Mouse (Mus musculus) cerebellum, adult 11-12 months (tissue): Measurements from ENCODE around the gene Fundc2.

Source experiments
- DNase-seq: peaks from one replicate; pipeline ENCODE4 v3.0.0; 2022

Gene Fundc2

DNA sequence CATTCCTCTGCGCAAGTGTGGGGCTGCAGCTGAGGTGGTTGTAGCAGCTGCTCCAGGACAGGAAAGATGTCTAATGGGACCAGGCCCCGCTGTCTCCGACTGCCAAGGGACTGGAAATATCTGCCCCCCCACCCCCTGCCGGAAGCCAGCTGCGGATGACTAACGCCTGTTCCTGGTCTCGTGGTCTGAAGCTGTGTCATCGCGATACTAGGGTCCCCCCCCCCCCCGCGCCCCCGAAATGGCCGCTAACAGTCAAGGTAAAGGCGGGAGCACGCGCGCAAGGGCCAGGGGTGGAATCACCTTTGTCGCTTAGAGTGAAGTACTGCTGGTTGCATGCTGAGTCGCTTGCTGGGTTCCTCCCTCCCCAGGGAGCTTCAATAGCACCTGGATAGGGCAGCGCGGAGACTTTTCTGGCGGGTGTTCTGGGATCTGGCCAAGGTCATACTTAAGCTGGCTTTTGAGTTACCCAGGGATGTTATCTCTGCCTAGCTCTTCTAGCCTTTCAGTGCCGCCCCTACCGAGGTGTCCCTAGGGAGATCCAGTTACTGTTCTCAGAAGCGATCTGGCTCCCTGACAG is at the start of gene Fundc2, which contains the start of gene F8:
TSS of gene Fundc2 (plus strand) at position 205 of the 577 bp plus-strand sequence.
TSS of gene F8 (minus strand) at position 421 of the 577 bp plus-strand sequence.
- peak; percentile 81 for DNase-seq

DNA sequence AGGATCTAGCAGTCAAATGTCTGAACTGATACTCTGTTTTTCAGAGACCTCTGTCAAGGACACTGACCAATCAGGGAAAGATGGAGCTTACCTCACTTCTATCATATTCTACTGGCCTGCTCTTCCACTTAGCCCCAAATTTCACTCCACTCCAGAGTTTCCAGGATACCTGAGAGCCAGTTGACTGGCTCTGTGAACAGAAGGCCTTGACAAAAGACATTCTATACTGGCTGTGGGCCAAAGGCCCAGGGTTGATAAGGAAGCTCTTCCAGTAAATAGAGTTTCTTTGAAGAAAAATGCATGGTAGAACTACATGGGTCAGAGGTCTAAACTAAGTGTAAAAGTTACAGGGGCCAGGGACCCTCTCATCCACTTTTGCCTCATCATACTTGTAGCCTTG is 12.0 kb upstream of the Fundc2 start:
- no peak for DNase-seq

DNA sequence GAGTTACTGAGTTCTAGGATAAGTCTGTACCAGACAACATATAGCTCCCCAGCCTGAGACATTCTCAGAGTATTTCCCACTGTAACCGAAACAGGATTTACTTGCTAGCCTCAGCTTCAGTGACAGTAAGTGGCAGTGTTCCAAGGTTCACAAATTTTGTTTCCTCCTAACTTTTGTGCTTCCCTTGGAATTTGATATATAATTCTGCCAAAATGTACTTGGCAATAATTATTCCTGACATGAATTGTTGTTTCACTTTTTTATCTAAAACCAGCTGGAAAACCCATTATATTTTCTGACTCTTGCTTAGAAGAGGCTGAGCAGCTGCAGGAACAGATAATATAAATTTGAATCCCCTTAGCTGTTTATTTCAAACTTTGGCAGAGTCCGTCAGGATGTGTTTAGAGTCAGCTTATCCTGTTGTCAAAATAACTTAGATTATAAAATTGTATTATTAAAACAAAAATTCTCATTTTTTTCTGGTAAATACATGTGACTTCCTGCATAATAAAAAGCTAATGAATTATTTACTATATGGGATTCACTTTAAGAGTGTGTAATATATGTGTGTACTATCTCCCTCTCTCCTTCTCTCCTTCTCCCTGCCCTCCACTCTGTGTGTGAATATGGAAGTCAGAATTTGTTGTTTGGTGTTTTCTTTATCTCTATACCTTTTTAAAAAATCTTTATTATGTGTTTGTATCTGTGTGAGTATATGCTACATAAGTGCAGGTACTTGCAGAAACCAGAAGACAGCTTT is 9.4 kb upstream of the Fundc2 start:
- no peak for DNase-seq

DNA sequence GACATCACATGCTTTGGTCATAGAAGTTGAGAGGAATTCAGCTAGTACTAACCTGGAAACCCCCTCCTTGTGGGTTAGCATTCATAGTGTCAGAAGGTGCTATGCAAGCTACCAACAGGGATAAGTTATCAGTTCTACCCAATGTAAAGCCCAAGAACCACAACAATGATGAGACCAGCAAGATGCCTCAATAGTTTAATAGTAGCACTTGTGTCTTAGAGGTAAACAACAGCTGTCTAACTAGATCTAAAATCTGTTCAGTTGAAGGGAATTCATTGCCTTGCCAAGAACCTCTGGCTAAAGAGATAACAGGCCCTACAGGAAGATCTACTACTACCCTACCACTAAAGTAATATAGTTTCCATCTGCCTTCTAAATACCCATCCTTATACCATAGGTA is 5.4 kb upstream of the Fundc2 start:
- DNase-seq = no peak

- DNase-seq = no peak
Measured at GRCm38 (mm10) chrX:75381176-75381575, 1.0 kb upstream of the Fundc2 start.

DNA sequence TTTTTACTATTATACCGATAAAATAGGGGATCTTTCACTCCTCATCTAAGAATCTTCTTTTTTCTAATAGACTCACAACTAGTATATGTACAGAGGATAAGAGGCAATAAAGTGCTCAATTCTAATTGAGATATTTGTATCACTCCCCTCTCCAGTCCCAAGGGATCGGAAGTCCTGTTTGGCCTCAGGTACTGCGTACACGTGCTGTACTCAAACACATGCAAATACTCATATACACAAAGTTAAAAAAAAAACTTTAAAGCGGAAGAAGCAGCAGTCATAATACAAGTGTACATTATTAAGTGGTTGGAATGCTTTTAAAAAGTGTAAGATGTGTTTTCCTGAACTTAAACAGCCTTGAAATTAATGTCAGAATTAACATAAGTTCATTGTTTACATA is 500 bp upstream of the Fundc2 start:
- no peak for DNase-seq

DNA sequence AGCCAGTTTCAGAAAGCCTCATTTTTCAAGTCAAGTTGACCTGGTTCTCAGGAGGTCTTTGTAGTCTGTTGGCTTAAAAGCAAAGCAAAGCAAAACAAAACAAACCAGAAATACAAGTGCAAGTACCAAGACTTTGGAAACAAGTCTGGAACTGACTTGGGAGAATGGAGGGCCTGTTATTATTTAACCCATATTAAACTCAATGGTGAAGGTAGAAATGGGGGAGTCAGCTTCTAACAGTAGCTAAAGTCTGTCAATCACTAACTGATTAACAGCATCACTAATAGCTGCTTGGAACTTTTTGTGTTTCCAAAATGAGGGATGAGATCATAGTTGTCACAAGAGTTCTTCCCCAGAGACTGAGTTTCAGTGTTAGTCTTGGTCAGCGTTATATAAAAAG is 17.3 kb downstream of the Fundc2 start:
- no peak for DNase-seq

- DNase-seq = no peak
Measured at GRCm38 (mm10) chrX:75402668-75403067, 20.5 kb downstream of the Fundc2 start.

GRCm38 (mm10) chrX:75403350-75403749 is 21.2 kb downstream of the Fundc2 start:
- no peak for DNase-seq

- no peak for DNase-seq
Measured at GRCm38 (mm10) chrX:75409711-75410110, 27.5 kb downstream of the Fundc2 start.

GRCm38 (mm10) chrX:75415936-75416785 is 34.0 kb downstream of the Fundc2 start, which contains the start of the genes Cmc4, Mtcp1 and Brcc3:
Gene Cmc4 (minus strand): TSS chrX:75416584.
Gene Mtcp1 (minus strand): TSS chrX:75416588.
Gene Brcc3 (plus strand): TSS chrX:75416628.
- peak; percentile 91 for DNase-seq
